Mouse (Mus musculus) liver, embryonic 15.5 days (tissue): Measurements from ENCODE around the gene Plk4. TPM values are rescaled to one million over a fixed set of nuclear protein-coding genes. Genes with fewer than 3 reads are reported as not detected.
"Not testable (repeated sequence)": the region's sequence is repeated elsewhere in the genome, so short reads cannot be mapped to it uniquely, and the experiment has no call there.

Source experiments
- ATAC-seq: fragments of 200-750 bp; cut with Nextera tagmentation; 2 replicates; pipeline ENCODE4 v1.8.0; 2017; ENCODE audit warnings: moderate number of reproducible peaks, mild to moderate bottlenecking, moderate library complexity; ENCODE audit not compliant: insufficient read depth
- H3K27ac ChIP-seq: fragments of 300-500 bp; sonication (generic); replicated peaks from 2 replicates; pipeline ENCODE4 v1.5.1; 2015; ENCODE audit warnings: mild to moderate bottlenecking, inconsistent platforms
- H3K27me3 ChIP-seq: fragments of 300-500 bp; sonication (generic); 2 replicates; pipeline ENCODE4 v1.6.1; 2015; ENCODE audit warnings: mild to moderate bottlenecking, inconsistent platforms
- H3K36me3 ChIP-seq: fragments of 300-500 bp; sonication (generic); replicated peaks from 2 replicates; pipeline ENCODE4 v1.6.1; 2015; ENCODE audit warnings: moderate library complexity, mild to moderate bottlenecking, inconsistent platforms
- H3K4me1 ChIP-seq: fragments of 300-500 bp; sonication (generic); replicated peaks from 2 replicates; pipeline ENCODE4 v1.6.1; 2015; ENCODE audit warnings: inconsistent platforms
- H3K4me2 ChIP-seq: fragments of 300-500 bp; sonication (generic); 2 replicates; pipeline ENCODE4 v1.6.1; 2015; ENCODE audit warnings: moderate library complexity, mild to moderate bottlenecking, inconsistent platforms
- H3K4me3 ChIP-seq: fragments of 300-500 bp; sonication (generic); replicated peaks from 2 replicates; pipeline ENCODE4 v1.5.1; 2015; ENCODE audit warnings: mild to moderate bottlenecking, inconsistent platforms
- H3K9ac ChIP-seq: fragments of 300-500 bp; sonication (generic); 2 replicates; pipeline ENCODE4 v1.6.1; 2015; ENCODE audit warnings: moderate library complexity, mild to moderate bottlenecking, inconsistent platforms
- H3K9me3 ChIP-seq: fragments of 300-500 bp; sonication (generic); replicated peaks from 2 replicates; pipeline ENCODE4 v1.6.1; 2016; ENCODE audit warnings: inconsistent platforms
- WGBS: fragments of 180-500 bp; shearing (Covaris S2); methylation state at CpG from one replicate; pipeline ENCODE4 v1.1.7; 2015; ENCODE audit warnings: mixed read lengths; ENCODE audit not compliant: insufficient replicate concordance; 5-methylcytosine and 5-hydroxymethylcytosine counted together
- polyA plus RNA-seq: library from polyadenylated mRNA; unstranded; fragments of >200 nt; fragmentation: Nextera tagmentation; extraction: Ambion mirVana; gene quantifications from 2 replicates; pipeline ENCODE4 v1.2.1, GENCODE M21; 2015

Plk4 gene
- polyA plus RNA-seq, 1 experiment from 2014 or later = 38.1 TPM

DNA sequence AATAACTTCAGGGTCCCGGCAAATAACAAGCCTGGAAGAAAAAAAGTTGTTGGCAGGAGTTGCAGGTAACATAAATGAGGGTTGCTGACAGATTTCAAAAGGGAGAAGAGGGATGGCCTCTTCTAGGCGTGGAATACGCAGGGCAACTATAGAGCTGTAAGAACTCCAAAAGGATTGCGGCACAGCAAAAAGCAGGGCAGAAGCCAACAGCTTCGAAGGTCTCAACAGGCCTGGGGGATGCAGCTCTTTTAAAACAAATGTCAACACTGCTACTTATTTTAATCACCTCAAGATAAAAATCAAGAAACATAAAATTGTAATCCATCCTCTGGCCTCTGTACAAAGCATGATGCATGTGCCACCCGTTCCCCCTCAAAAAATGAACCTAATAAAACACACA is 45.7 kb downstream of the Plk4 start:
- peak overlapping the region; percentile 88 for H3K4me2 ChIP-seq
- ATAC-seq, H3K27ac ChIP-seq, H3K9me3 ChIP-seq, H3K36me3 ChIP-seq, H3K9ac ChIP-seq, H3K27me3 ChIP-seq: not testable (repeated sequence)
- WGBS = 81% methylated on average over 6 of the region's 6 CpGs
- H3K4me1 ChIP-seq = peaks cover 13% of the 10 kb centered on the region; the same call in 1 of the 2 replicates
- H3K4me3 ChIP-seq = peak overlapping the region; percentile 68

DNA sequence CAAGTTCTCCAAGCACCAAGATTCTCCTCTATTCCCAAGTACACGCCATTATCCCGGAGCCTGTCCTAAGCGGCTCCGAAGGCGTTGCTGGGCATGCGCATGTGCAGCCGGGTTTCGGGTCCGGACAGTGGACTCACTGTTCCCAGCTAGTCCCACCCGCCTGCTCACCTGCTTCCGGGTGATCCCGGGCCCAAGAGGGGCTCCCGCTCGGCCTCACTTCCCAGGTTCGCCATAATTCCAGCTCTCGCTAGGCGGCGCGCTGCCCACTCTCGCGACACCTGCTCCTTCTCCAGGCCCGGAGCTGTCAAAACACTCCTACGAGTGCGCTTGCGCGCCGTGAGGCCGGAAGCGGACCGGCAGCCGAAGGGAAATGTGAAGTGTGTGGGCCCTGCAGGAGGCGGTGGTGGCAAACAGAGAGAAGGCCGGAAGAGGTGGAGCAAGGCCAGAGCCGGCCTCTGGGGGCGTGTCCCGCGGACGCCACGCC is 46.7 kb downstream of the Plk4 start, which contains the start of gene Mfsd8:
Mfsd8 (minus strand) TSS at position 414 of the 484 bp plus-strand sequence.
- H3K9ac ChIP-seq = peak within 1 kb of the TSS; percentile 72
- H3K9me3 ChIP-seq, H3K27me3 ChIP-seq, H3K36me3 ChIP-seq: not testable (repeated sequence)
- peak within 1 kb of the TSS; percentile 88 for H3K4me2 ChIP-seq
- peak within 1 kb of the TSS; percentile 90 for H3K27ac ChIP-seq
- peak; percentile 98 for ATAC-seq
- H3K4me3 ChIP-seq = peak within 1 kb of the TSS; percentile 68
- under 1% methylated on average over 39 of the region's 39 CpGs for WGBS
- peaks cover 13% of the 10 kb centered on the region; the same call in 1 of the 2 replicates for H3K4me1 ChIP-seq

DNA sequence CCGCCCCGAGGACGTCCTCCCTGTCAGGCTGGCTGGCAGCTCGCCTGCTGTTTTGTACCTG is 47.0 kb downstream of the Plk4 start, which contains the start of gene Abhd18:
Abhd18 (plus strand) TSS at position 14 of the 61 bp plus-strand sequence.
- WGBS = 0% methylated on average over 3 of the region's 4 CpGs

DNA sequence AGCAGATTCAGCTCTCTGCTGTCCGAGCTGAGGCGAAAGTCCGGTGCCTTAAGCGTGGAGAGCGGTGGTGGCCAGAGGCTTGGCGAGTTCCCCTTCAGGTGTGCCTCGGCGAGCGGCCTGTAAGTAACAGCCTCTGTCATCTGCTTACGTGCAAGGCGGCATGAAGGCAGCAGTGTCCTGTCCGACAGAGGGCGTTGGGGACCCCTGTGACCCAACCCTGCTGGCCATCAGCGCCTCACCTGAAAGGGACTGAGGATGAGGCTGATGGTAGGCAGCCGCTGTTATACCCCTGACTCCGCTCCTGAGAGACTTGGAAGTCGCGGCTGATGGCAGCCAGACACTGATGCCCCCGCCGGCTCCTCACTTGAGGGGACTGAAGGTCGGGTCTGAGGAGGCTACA is 47.2 kb downstream of the Plk4 start:
- peak overlapping the region; percentile 68 for H3K4me3 ChIP-seq
- H3K9me3 ChIP-seq, H3K36me3 ChIP-seq, H3K27me3 ChIP-seq: not testable (repeated sequence)
- peak overlapping the region; percentile 67 for H3K27ac ChIP-seq
- H3K9ac ChIP-seq = peak overlapping the region; percentile 59
- peaks cover 13% of the 10 kb centered on the region; the same call in 1 of the 2 replicates for H3K4me1 ChIP-seq
- peak; percentile 56 for ATAC-seq
- 1% methylated on average over 20 of the region's 21 CpGs for WGBS
- peak overlapping the region; percentile 88 for H3K4me2 ChIP-seq

More for the DNA sequence above, 47.0 kb downstream of the Plk4 start, which contains the start of gene Abhd18:
- H3K27me3 ChIP-seq, H3K36me3 ChIP-seq, H3K9me3 ChIP-seq, ATAC-seq: not testable (repeated sequence)
- Histone ChIP-seq H3K4me1 (peaks cover 13% of the 10 kb centered on the region; the same call in 1 of the 2 replicates), H3K4me2 (peak within 1 kb of the TSS; percentile 88), H3K27ac (peak within 1 kb of the TSS; percentile 90), H3K4me3 (peak within 1 kb of the TSS; percentile 68), H3K9ac (peak within 1 kb of the TSS; percentile 72)

DNA sequence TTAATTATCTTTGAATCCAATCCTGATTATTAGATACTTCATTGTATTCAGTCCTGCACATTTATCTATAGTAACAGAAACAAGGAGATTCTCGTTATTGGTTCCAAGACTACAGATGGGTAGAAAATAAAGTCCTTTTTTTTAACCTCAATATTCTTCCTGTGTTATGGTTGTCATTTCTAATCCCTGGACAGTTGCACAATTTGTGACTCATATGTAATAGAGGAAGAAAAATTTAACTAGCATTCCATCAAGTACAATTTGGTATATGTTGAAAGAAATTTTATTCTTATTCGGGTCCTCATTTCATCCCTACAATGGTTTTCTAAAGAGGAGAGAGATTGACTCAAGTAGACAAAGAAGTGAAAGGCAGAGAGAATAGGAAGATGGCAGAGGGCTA is 48.1 kb downstream of the Plk4 start:
- not testable (repeated sequence) for ATAC-seq

DNA sequence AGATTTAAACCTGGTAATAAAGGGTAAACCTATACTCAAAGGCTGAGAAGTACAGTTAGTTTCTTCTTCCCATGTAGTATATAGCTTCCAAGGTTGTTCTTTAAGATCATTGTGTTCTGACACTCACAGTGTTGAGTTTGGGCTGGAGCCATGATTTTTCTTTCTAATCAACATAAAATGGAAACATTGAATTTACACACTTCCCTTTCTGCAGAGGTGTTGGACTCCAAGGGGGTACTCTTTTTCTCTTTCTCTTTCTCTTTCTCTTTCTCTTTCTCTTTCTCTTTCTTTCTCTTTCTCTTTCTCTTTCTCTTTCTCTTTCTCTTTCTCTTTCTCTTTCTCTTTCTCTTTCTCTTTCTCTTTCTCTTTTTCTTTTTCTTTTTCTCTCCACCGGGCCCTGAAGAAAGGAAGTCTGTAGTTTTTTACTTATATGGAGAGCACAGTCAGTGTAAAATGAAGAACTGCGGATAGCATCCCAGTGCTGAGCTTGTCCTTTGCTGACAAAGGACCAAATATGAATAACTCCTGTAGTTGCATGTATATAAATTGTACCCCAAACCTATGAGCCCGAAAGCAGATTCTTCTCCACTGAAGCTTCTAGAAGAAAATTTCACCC is 53.4 kb downstream of the Plk4 start:
- H3K9me3 ChIP-seq, H3K27me3 ChIP-seq, ATAC-seq, H3K9ac ChIP-seq, H3K4me1 ChIP-seq, H3K36me3 ChIP-seq, H3K4me2 ChIP-seq, H3K27ac ChIP-seq, H3K4me3 ChIP-seq: not testable (repeated sequence)
- WGBS = 66% methylated on average over 3 of the region's 3 CpGs

More for the DNA sequence above, 48.1 kb downstream of the Plk4 start:
- not testable (repeated sequence) for H3K36me3 ChIP-seq, H3K9me3 ChIP-seq, H3K9ac ChIP-seq, H3K27me3 ChIP-seq, H3K27ac ChIP-seq
- WGBS = 67% methylated on average over 2 of the region's 2 CpGs
- Histone ChIP-seq H3K4me2 (peak overlapping the region; percentile 88; the same call in 1 of the 2 replicates), H3K4me3 (peak overlapping the region; percentile 68; the same call in 1 of the 2 replicates), H3K4me1 (peaks cover 13% of the 10 kb centered on the region; the same call in 1 of the 2 replicates)

Other genes starting within 250 kb of the Plk4 start
- gene Slc25a31, start 91.2 kb upstream of the Plk4 start, polyA plus RNA-seq = 0.05 and 0.07 TPM in 2 replicates
- 17.6 and 18.1 TPM in 2 replicates for gene Hspa4l, start 55.5 kb upstream of the Plk4 start, polyA plus RNA-seq
- 3.3 and 3.7 TPM in 2 replicates for gene Mfsd8, start 46.9 kb downstream of the Plk4 start, polyA plus RNA-seq
- 3.5 and 4.4 TPM in 2 replicates for gene Abhd18, start 47.0 kb downstream of the Plk4 start, polyA plus RNA-seq
- gene 1700034I23Rik, start 102.5 kb downstream of the Plk4 start, polyA plus RNA-seq = 0.08 TPM in 1 of 2 replicates, not detected in the other
- gene Larp1b, start 149.8 kb downstream of the Plk4 start, polyA plus RNA-seq = 6.5 and 7.1 TPM in 2 replicates